30 mouse cellular contexts compared by ENCODE assay signal in the genomic region with DNA sequence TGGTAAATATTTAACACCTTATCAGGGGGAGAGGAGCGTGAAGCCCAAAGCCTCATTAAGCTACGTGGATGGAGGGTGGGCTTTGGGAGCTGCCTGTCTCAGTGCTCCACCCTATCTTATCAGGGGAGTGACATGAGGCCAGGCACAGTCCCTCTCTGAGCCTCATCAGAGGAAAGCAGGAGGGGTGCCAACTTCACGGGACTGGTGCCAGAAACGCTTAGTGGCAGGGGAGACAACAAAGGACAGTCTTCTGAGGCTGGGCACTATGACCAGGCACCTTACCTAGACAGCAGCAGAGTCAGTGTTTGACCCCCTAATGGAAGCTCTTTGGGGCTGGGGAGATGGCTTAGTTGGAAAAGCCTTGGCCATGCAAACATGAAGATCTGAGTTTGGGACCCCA. TPM values are rescaled to one million over a fixed set of nuclear protein-coding genes. Genes with fewer than 3 reads are reported as not detected.
DNase-seq lines count a peak whose midpoint lies in the region; TF ChIP-seq lines count a peak whose summit lies in the region.
"Had no signal": no experiment of that assay in that cellular context is flagged by ENCODE, and none has a peak within 500 bp of the region (broad histone marks: within the 10 kb centered on the region; RNA-seq: fewer than 3 reads in every experiment).

No protein-coding gene starts in this region.

- H3K27me3 ChIP-seq in heart, embryonic 10.5 days (ENCODE audit: insufficient read depth, poor library complexity, severe bottlenecking) = no peaks in the 10 kb centered on the region
- H3K27me3 ChIP-seq: heart, embryonic 13.5 days; limb, embryonic 13.5 days; liver, embryonic 12.5 days; midbrain, embryonic 13.5 days had no signal

- intact Hi-C loops in gastrocnemius, adult 2 months (cut with DNase I) = no loop called here

- WGBS in heart, embryonic 10.5 days = 26% methylated on average over 4 of the region's 4 CpGs

- peak; percentile 3 to 12 for DNase-seq in adrenal gland, postnatal 36 days
- DNase-seq in adrenal gland, adult 8-10 months = no peak
- DNase-seq in gastrocnemius, adult 2 months = peak; percentile 24
- no peak for DNase-seq in gastrocnemius, adult 8-10 months (ENCODE audit: low spot score in 2 of 2)
- peak; percentile 72 for DNase-seq in heart, postnatal 4 days
- DNase-seq in heart, embryonic 10.5 days (ENCODE audit: low spot score) = no peak
- DNase-seq in right cerebral cortex, postnatal 4 days = peak; percentile 39
- no peak for DNase-seq in right cerebral cortex, adult 18-20 months
- DNase-seq: forebrain, postnatal 0 days; kidney, adult 9 months; kidney, postnatal 25 days; lung, adult 18-20 months had no signal

- H3K4me1 ChIP-seq in heart, embryonic 10.5 days = 0 out of 2 replicates have a peak, but pooled peaks cover 2% of the 10 kb centered on the region
- H3K4me1 ChIP-seq: embryonic facial prominence, embryonic 10.5 days; limb, embryonic 13.5 days; liver, embryonic 12.5 days; midbrain, embryonic 13.5 days had no signal

- H3K27ac ChIP-seq in gastrocnemius, adult 2 months = no peak overlapping the region
- no peak overlapping the region for H3K27ac ChIP-seq in heart, embryonic 10.5 days
- H3K27ac ChIP-seq: embryonic facial prominence, embryonic 10.5 days; heart, embryonic 13.5 days; hindbrain, postnatal 0 days; layer of hippocampus, adult 2 months; limb, embryonic 13.5 days; liver, embryonic 12.5 days; midbrain, embryonic 13.5 days had no signal

- no peaks in the 10 kb centered on the region for H3K9me3 ChIP-seq in heart, embryonic 10.5 days
- H3K9me3 ChIP-seq: embryonic facial prominence, embryonic 10.5 days; heart, embryonic 13.5 days; limb, embryonic 13.5 days; liver, embryonic 12.5 days; midbrain, embryonic 13.5 days had no signal

- no peaks in the 10 kb centered on the region for H3K36me3 ChIP-seq in heart, embryonic 10.5 days
- H3K36me3 ChIP-seq: embryonic facial prominence, embryonic 10.5 days; heart, embryonic 13.5 days; limb, embryonic 13.5 days; liver, embryonic 12.5 days; midbrain, embryonic 13.5 days had no signal

- no peak for TF ChIP-seq CTCF in gastrocnemius, adult 2 months (IDR thresholded peaks at IDR 0.05)

- H3K4me3 ChIP-seq in gastrocnemius, adult 2 months = no peak overlapping the region
- no peak overlapping the region for H3K4me3 ChIP-seq in heart, embryonic 10.5 days
- H3K4me3 ChIP-seq: embryonic facial prominence, embryonic 10.5 days; heart, embryonic 13.5 days; layer of hippocampus, adult 2 months; limb, embryonic 13.5 days; liver, embryonic 12.5 days; midbrain, embryonic 13.5 days had no signal

RNA-seq across cellular contexts. Expression of gene 3110018I06Rik, which starts 49.9 kb away (rescaled TPM):
- not detected for total RNA-seq in adrenal gland, postnatal 36 days (2021)
- not detected for total RNA-seq in adrenal gland, adult 8-10 months (2022)
- total RNA-seq in gastrocnemius, adult 2 months (2021) = not detected
- not detected for total RNA-seq in gastrocnemius, adult 8-10 months (2022)
- total RNA-seq in heart, postnatal 4 days (2021) = not detected
- polyA plus RNA-seq in heart, embryonic 10.5 days (2016; fragmentation: Nextera tagmentation; extraction: Ambion mirVana) = not detected in 2 replicates
- total RNA-seq: forebrain, postnatal 0 days; hindbrain, postnatal 0 days; layer of hippocampus, adult 2 months; layer of hippocampus, postnatal 25 days; megakaryocyte, adult 5-6 weeks had no signal
- polyA plus RNA-seq: CD4-positive, CD25-positive, alpha-beta regulatory T cell, adult 4 months; cortical plate, adult 2 months; embryonic facial prominence, embryonic 10.5 days; forebrain, postnatal 0 days; gonadal fat pad, adult 2 months; heart, embryonic 13.5 days; hindbrain, embryonic 11.5 days; hindbrain, postnatal 0 days; intestine, embryonic 16.5 days; limb, embryonic 13.5 days; liver, embryonic 12.5 days; midbrain, embryonic 13.5 days; neural tube, embryonic 11.5 days; small intestine, adult 2 months; stomach, embryonic 16.5 days; thymus, postnatal 0 days had no signal

Comparison
In these comparisons a context has a peak if more than half of its experiments do, and no peak if none do; other contexts are left out.
1. DNase-seq: peak in adrenal gland, postnatal 36 days (2 of 2), gastrocnemius, adult 2 months (single experiment), heart, postnatal 4 days (single experiment) and right cerebral cortex, postnatal 4 days (single experiment); none in adrenal gland, adult 8-10 months (single experiment), gastrocnemius, adult 8-10 months (0 of 2), heart, embryonic 10.5 days (single experiment) and right cerebral cortex, adult 18-20 months (single experiment).